Mouse (Mus musculus) MEL (cell line): ENCODE measurements around the gene Eml6. TPM values are rescaled to one million over a fixed set of nuclear protein-coding genes. Genes with fewer than 3 reads are reported as not detected.

Experiments used
- DNase-seq: peaks from one replicate; pipeline ENCODE4 v3.0.0; 2011; ENCODE audit warnings: low read depth, low spot score
- H3K27ac ChIP-seq: 2 replicates; pipeline ENCODE4 v1.5.1; 2012; ENCODE audit warnings: low read depth, mild to moderate bottlenecking, control low read depth, low read length, moderate library complexity; ENCODE audit not compliant: control insufficient read depth
- H3K27me3 ChIP-seq, 2 experiments: fragments of 150-350 bp in 1 of 2; sonication (generic) in 1 of 2; 2 replicates each; pipeline ENCODE4 v1.6.1; 2012; ENCODE audit warnings: low read length in 2 of 2, mild to moderate bottlenecking in 2 of 2, improper control_type of control experiment in 1 of 2, moderate library complexity in 1 of 2; ENCODE audit not compliant: insufficient read depth in 2 of 2, control insufficient read depth in 1 of 2
- H3K36me3 ChIP-seq, 2 experiments: 2 replicates each; pipeline ENCODE4 v1.6.1; 2012 to 2014; ENCODE audit warnings: low read length in 2 of 2, improper control_type of control experiment in 1 of 2, inconsistent platforms in 1 of 2, mild to moderate bottlenecking in 1 of 2; ENCODE audit not compliant: insufficient read depth in 2 of 2, control insufficient read depth in 1 of 2
- H3K4me1 ChIP-seq, 2 experiments: fragments of 150-350 bp in 1 of 2; sonication (generic) in 1 of 2; 2 replicates each; pipeline ENCODE4 v1.6.1; 2012; ENCODE audit warnings: low read length in 2 of 2, improper control_type of control experiment in 1 of 2, mild to moderate bottlenecking in 1 of 2; ENCODE audit not compliant: insufficient read depth in 2 of 2, control insufficient read depth in 1 of 2
- H3K4me3 ChIP-seq, 2 experiments: fragments of 150-350 bp in 1 of 2; sonication (generic) in 1 of 2; 2 replicates each; pipeline ENCODE4 v1.5.1; 2012; ENCODE audit warnings: low read depth in 2 of 2, low read length in 2 of 2, mild to moderate bottlenecking in 2 of 2, moderate library complexity in 2 of 2, control low read depth in 1 of 2, improper control_type of control experiment in 1 of 2; ENCODE audit not compliant: control insufficient read depth in 1 of 2, insufficient read depth in 1 of 2
- H3K79me2 ChIP-seq: 2 replicates; pipeline ENCODE4 v1.6.1; 2012; ENCODE audit warnings: mild to moderate bottlenecking, low read length, moderate library complexity; ENCODE audit not compliant: control insufficient read depth, poor library complexity, insufficient read depth
- H3K9ac ChIP-seq: 2 replicates; pipeline ENCODE4 v1.6.1; 2012; ENCODE audit warnings: low read depth, mild to moderate bottlenecking, control low read depth, low read length, moderate library complexity; ENCODE audit not compliant: control insufficient read depth, poor library complexity, severe bottlenecking
- H3K9me3 ChIP-seq: fragments of 150-350 bp; sonication (generic); replicated peaks from 2 replicates; pipeline ENCODE4 v1.6.1; 2012; ENCODE audit warnings: mild to moderate bottlenecking, low read length, improper control_type of control experiment, moderate library complexity; ENCODE audit not compliant: insufficient read depth
- BHLHE40 ChIP-seq: IDR thresholded peaks from 2 replicates; pipeline ENCODE4 v1.6.1; 2012; ENCODE audit warnings: low read depth, mild to moderate bottlenecking, inconsistent platforms, low read length, improper control_type of control experiment, borderline replicate concordance
- CHD1 ChIP-seq: IDR thresholded peaks from 2 replicates; pipeline ENCODE4 v1.6.1; 2012; ENCODE audit warnings: low read depth, mild to moderate bottlenecking, inconsistent platforms, low read length, improper control_type of control experiment
- CHD2 ChIP-seq: IDR thresholded peaks from 2 replicates; pipeline ENCODE4 v1.6.1; 2011; ENCODE audit warnings: low read length, improper control_type of control experiment
- CTCF ChIP-seq, 3 experiments: IDR thresholded peaks in 2 of 3; conservative IDR thresholded peaks in 1 of 3; 2 replicates each; pipeline ENCODE4 v1.5.1; 2011 to 2012; ENCODE audit warnings: low read length in 3 of 3, low read depth in 2 of 3, mild to moderate bottlenecking in 2 of 3, improper control_type of control experiment in 1 of 3, inconsistent platforms in 1 of 3, mixed read lengths in 1 of 3, moderate library complexity in 1 of 3; ENCODE audit not compliant: control insufficient read depth in 1 of 3, insufficient read depth in 1 of 3, poor library complexity in 1 of 3, severe bottlenecking in 1 of 3
- E2F4 ChIP-seq: IDR thresholded peaks from 2 replicates; pipeline ENCODE4 v1.6.1; 2011; ENCODE audit warnings: low read depth, low read length, improper control_type of control experiment, borderline replicate concordance
- ELF1 ChIP-seq: IDR thresholded peaks from 2 replicates; pipeline ENCODE4 v1.6.1; 2014; ENCODE audit warnings: low read depth, mild to moderate bottlenecking, inconsistent platforms, low read length, improper control_type of control experiment, moderate library complexity
- EP300 ChIP-seq, 2 experiments: IDR thresholded peaks; 2 replicates each; pipeline ENCODE4 v1.6.1; 2011; ENCODE audit warnings: improper control_type of control experiment in 2 of 2, low read length in 2 of 2, low read depth in 1 of 2, mild to moderate bottlenecking in 1 of 2
- GABPA ChIP-seq: IDR thresholded peaks from 2 replicates; pipeline ENCODE4 v1.6.1; 2012; ENCODE audit warnings: low read depth, mild to moderate bottlenecking, inconsistent platforms, low read length, improper control_type of control experiment, moderate library complexity
- GATA1 ChIP-seq: IDR thresholded peaks from 2 replicates; pipeline ENCODE4 v1.6.1; 2011; ENCODE audit warnings: low read depth, low read length, improper control_type of control experiment
- HCFC1 ChIP-seq: IDR thresholded peaks from 2 replicates; pipeline ENCODE4 v1.6.1; 2012; ENCODE audit warnings: low read depth, mild to moderate bottlenecking, inconsistent platforms, low read length, improper control_type of control experiment, moderate library complexity
- JUND ChIP-seq: IDR thresholded peaks from 2 replicates; pipeline ENCODE4 v1.6.1; 2011; ENCODE audit warnings: low read depth, mild to moderate bottlenecking, improper control_type of control experiment, low read length
- KAT2A ChIP-seq: conservative IDR thresholded peaks from 2 replicates; pipeline ENCODE4 v1.6.1; 2012; ENCODE audit warnings: low read depth, low read length, improper control_type of control experiment, inconsistent platforms
- MAFK ChIP-seq: IDR thresholded peaks from 2 replicates; pipeline ENCODE4 v1.6.1; 2011; ENCODE audit warnings: low read depth, mild to moderate bottlenecking, low read length, improper control_type of control experiment, borderline replicate concordance
- MAX ChIP-seq: IDR thresholded peaks from 2 replicates; pipeline ENCODE4 v1.6.1; 2011; ENCODE audit warnings: low read length, improper control_type of control experiment
- MAZ ChIP-seq: IDR thresholded peaks from 2 replicates; pipeline ENCODE4 v1.6.1; 2012; ENCODE audit warnings: low read depth, mild to moderate bottlenecking, inconsistent platforms, low read length, improper control_type of control experiment
- MEF2A ChIP-seq: IDR thresholded peaks from 2 replicates; pipeline ENCODE4 v1.6.1; 2014; ENCODE audit warnings: low read depth, mild to moderate bottlenecking, inconsistent platforms, low read length, improper control_type of control experiment; ENCODE audit not compliant: poor library complexity, insufficient replicate concordance, severe bottlenecking; ENCODE audit errors: extremely low read depth
- MXI1 ChIP-seq: IDR thresholded peaks from 2 replicates; pipeline ENCODE4 v1.6.1; 2011; ENCODE audit warnings: mild to moderate bottlenecking, low read depth, low read length, improper control_type of control experiment
- MYB ChIP-seq: IDR thresholded peaks from 2 replicates; pipeline ENCODE4 v1.6.1; 2011; ENCODE audit warnings: mild to moderate bottlenecking, low read depth, low read length, improper control_type of control experiment
- MYC ChIP-seq: IDR thresholded peaks from 2 replicates; pipeline ENCODE4 v1.6.1; 2011; ENCODE audit warnings: low read depth, mild to moderate bottlenecking, low read length, improper control_type of control experiment, moderate library complexity
- NRF1 ChIP-seq: IDR thresholded peaks from 2 replicates; pipeline ENCODE4 v1.6.1; 2014; ENCODE audit warnings: low read depth, mild to moderate bottlenecking, inconsistent platforms, low read length, improper control_type of control experiment, moderate library complexity; ENCODE audit not compliant: poor library complexity, insufficient read depth, severe bottlenecking
- POLR2A ChIP-seq, 2 experiments: IDR thresholded peaks; 2 replicates each; pipeline ENCODE4 v1.6.1; 2011 to 2012; ENCODE audit warnings: low read length in 2 of 2, mild to moderate bottlenecking in 2 of 2, control low read depth in 1 of 2, improper control_type of control experiment in 1 of 2, low read depth in 1 of 2, moderate library complexity in 1 of 2; ENCODE audit not compliant: control insufficient read depth in 1 of 2, insufficient read depth in 1 of 2, poor library complexity in 1 of 2
- POLR2AphosphoS2 ChIP-seq: IDR thresholded peaks from 2 replicates; pipeline ENCODE4 v1.6.1; 2011; ENCODE audit warnings: low read length, improper control_type of control experiment
- POLR2AphosphoS5 ChIP-seq: IDR thresholded peaks from 2 replicates; pipeline ENCODE4 v1.6.1; 2012; ENCODE audit warnings: low read depth, borderline replicate concordance, mild to moderate bottlenecking, inconsistent platforms, low read length, moderate library complexity, mixed read lengths
- RAD21 ChIP-seq: IDR thresholded peaks from 2 replicates; pipeline ENCODE4 v1.6.1; 2011; ENCODE audit warnings: mild to moderate bottlenecking, low read depth, low read length, improper control_type of control experiment
- RCOR1 ChIP-seq: IDR thresholded peaks from 2 replicates; pipeline ENCODE4 v1.6.1; 2012; ENCODE audit warnings: low read depth, mild to moderate bottlenecking, inconsistent platforms, low read length, improper control_type of control experiment
- SIN3A ChIP-seq: IDR thresholded peaks from 2 replicates; pipeline ENCODE4 v1.6.1; 2012; ENCODE audit warnings: low read length, improper control_type of control experiment, inconsistent platforms
- SMC3 ChIP-seq: IDR thresholded peaks from 2 replicates; pipeline ENCODE4 v1.6.1; 2011; ENCODE audit warnings: low read depth, low read length, improper control_type of control experiment
- TAL1 ChIP-seq: IDR thresholded peaks from 2 replicates; pipeline ENCODE4 v1.6.1; 2012; ENCODE audit warnings: mild to moderate bottlenecking, inconsistent platforms, low read length, moderate library complexity, mixed read lengths
- TBP ChIP-seq: IDR thresholded peaks from 2 replicates; pipeline ENCODE4 v1.8.0; 2011; ENCODE audit warnings: low read depth, low read length, improper control_type of control experiment
- TCF12 ChIP-seq: IDR thresholded peaks from 2 replicates; pipeline ENCODE4 v1.6.1; 2014; ENCODE audit warnings: low read depth, mild to moderate bottlenecking, inconsistent platforms, low read length, improper control_type of control experiment, moderate library complexity
- UBTF ChIP-seq: IDR thresholded peaks from 2 replicates; pipeline ENCODE4 v1.6.1; 2012; ENCODE audit warnings: low read depth, mild to moderate bottlenecking, inconsistent platforms, low read length, improper control_type of control experiment, moderate library complexity, borderline replicate concordance; ENCODE audit not compliant: insufficient read depth
- USF1 ChIP-seq: IDR thresholded peaks from 2 replicates; pipeline ENCODE4 v1.6.1; 2014; ENCODE audit warnings: low read depth, mild to moderate bottlenecking, inconsistent platforms, low read length, improper control_type of control experiment, moderate library complexity
- USF2 ChIP-seq, 2 experiments: IDR thresholded peaks; 2 replicates each; pipeline ENCODE4 v1.6.1; 2011 to 2012; ENCODE audit warnings: improper control_type of control experiment in 2 of 2, low read length in 2 of 2, borderline replicate concordance in 1 of 2, inconsistent platforms in 1 of 2, low read depth in 1 of 2, mild to moderate bottlenecking in 1 of 2; ENCODE audit not compliant: insufficient read depth in 1 of 2
- ZC3H11A ChIP-seq: IDR thresholded peaks from 2 replicates; pipeline ENCODE4 v1.6.1; 2012; ENCODE audit warnings: low read depth, mild to moderate bottlenecking, inconsistent platforms, low read length, improper control_type of control experiment
- ZKSCAN1 ChIP-seq: IDR thresholded peaks from 2 replicates; pipeline ENCODE4 v1.6.1; 2012; ENCODE audit warnings: low read depth, mild to moderate bottlenecking, inconsistent platforms, low read length, improper control_type of control experiment, moderate library complexity
- ZMIZ1 ChIP-seq: IDR thresholded peaks from 2 replicates; pipeline ENCODE4 v1.6.1; 2012; ENCODE audit warnings: low read depth, mild to moderate bottlenecking, inconsistent platforms, low read length, improper control_type of control experiment, moderate library complexity
- ZNF384 ChIP-seq: IDR thresholded peaks from 2 replicates; pipeline ENCODE4 v1.6.1; 2012; ENCODE audit warnings: low read depth, mild to moderate bottlenecking, inconsistent platforms, low read length, improper control_type of control experiment
- polyA plus RNA-seq, 2 experiments: library from polyadenylated mRNA; stranded (reverse) in 1 of 2; unstranded in 1 of 2; fragments of >175 nt in 1 of 2; fragments of >200 nt in 1 of 2; gene quantifications; 2 replicates each; pipeline versions ENCODE4 v1.2.1 to v1.2.4; 2012; ENCODE audit warnings: low replicate concordance in 2 of 2, low read depth in 1 of 2; ENCODE audit not compliant: insufficient read length in 2 of 2, insufficient read depth in 1 of 2, missing spikeins in 1 of 2
- total RNA-seq: library from RNA; depleted of rRNA; stranded (reverse); fragments of 300-350 nt; gene quantifications from 2 replicates; pipeline ENCODE4 v1.2.3, GENCODE M21; 2012

Gene Eml6
- total and polyA plus RNA-seq, 3 experiments = 2.7 to 2.8 TPM; not detected in 1

DNA sequence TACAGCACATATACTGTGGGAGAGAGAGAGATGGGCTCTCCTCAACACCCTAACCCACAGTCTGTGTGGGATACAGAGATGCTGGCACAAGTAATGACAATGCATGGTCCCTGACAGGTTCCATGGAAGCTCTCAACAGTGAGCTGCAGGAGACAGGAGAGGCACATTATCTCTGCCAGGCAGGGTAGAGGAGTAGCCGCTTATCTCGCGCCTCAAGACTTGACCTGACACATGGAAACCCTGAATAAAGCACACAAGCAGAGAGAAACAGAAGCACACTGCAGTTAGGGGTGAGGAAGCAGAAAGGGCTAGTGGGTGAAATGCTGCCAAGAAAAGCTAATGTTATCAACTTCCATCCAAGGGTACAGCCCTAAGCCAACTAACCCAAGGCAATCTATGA lies 210.6 kb downstream of the Eml6 start:
- no peaks in the 10 kb centered on the region for H3K9me3 ChIP-seq
- H3K27ac ChIP-seq = peak overlapping the region; percentile 21; the same call in 1 of the 2 replicates
- no peaks in the 10 kb centered on the region for H3K27me3 ChIP-seq
- peak; percentile 97 for DNase-seq
- H3K36me3 ChIP-seq = peaks cover 0 to 25% of the 10 kb centered on the region in 2 experiments; a peak in 2 of 4 replicates
- H3K4me1 ChIP-seq = peaks cover 16 to 18% of the 10 kb centered on the region in 2 experiments
- H3K4me3 ChIP-seq = no peak overlapping the region
- H3K79me2 ChIP-seq = no peaks in the 10 kb centered on the region
- H3K9ac ChIP-seq = no peak overlapping the region
- TF ChIP-seq KAT2A (no peak; the same call in 1 of the 2 replicates), CTCF (IDR thresholded peaks at IDR 0.05 in 2 of 3, conservative IDR thresholded peaks at IDR 0.05 in 1 of 3; ENCODE audit: control insufficient read depth in 1 of 3, insufficient read depth in 1 of 3, low read depth in 2 of 3, low read length in 3 of 3, poor library complexity in 1 of 3, severe bottlenecking in 1 of 3) (no peak), SMC3 (0 out of 2 replicates have a peak, but pooled peaks have one; percentile 13), SIN3A (peak; percentile 85), CHD2 (no peak), ZNF384 (no peak), EP300 (IDR thresholded peaks at IDR 0.05; ENCODE audit: low read depth in 1 of 2, low read length in 2 of 2) (peak; percentile 97 to 99), TCF12 (peak; percentile 99), GABPA (no peak), USF1 (no peak), MAZ (no peak), ZKSCAN1 (no peak), MAFK (peak; percentile 8; the same call in 1 of the 2 replicates), BHLHE40 (no peak), MYC (peak; percentile 95), NRF1 (no peak), POLR2AphosphoS2 (no peak), POLR2A (IDR thresholded peaks at IDR 0.05; ENCODE audit: control insufficient read depth in 1 of 2, insufficient read depth in 1 of 2, low read depth in 1 of 2, low read length in 2 of 2, poor library complexity in 1 of 2) (no peak), JUND (peak; percentile 64; the same call in 1 of the 2 replicates), ZC3H11A (no peak), MYB (peak; percentile 16; the same call in 1 of the 2 replicates), E2F4 (no peak), TBP (peak; percentile 69; the same call in 1 of the 2 replicates), MEF2A (0 out of 2 replicates have a peak, but pooled peaks have one; percentile 43), POLR2AphosphoS5 (no peak), TAL1 (peak; percentile 100), ELF1 (no peak), GATA1 (peak; percentile 99), USF2 (IDR thresholded peaks at IDR 0.05; ENCODE audit: borderline replicate concordance in 1 of 2, insufficient read depth in 1 of 2, low read depth in 1 of 2, low read length in 2 of 2) (no peak), UBTF (no peak), MAX (peak; percentile 67; the same call in 1 of the 2 replicates), RCOR1 (peak; percentile 86), CHD1 (no peak), HCFC1 (no peak), MXI1 (peak; percentile 38; the same call in 1 of the 2 replicates), RAD21 (no peak; the same call in 1 of the 2 replicates), ZMIZ1 (no peak)
